Mouse (Mus musculus) lung, postnatal 0 days (tissue): ENCODE data around the gene Arl8a. TPM values are rescaled to one million over a fixed set of nuclear protein-coding genes. Genes with fewer than 3 reads are reported as not detected.
"Not testable (repeated sequence)": the region's sequence is repeated elsewhere in the genome, so short reads cannot be mapped to it uniquely, and the experiment has no call there.

Experiments used
- ATAC-seq: fragments of 200-750 bp; cut with Nextera tagmentation; 2 replicates; pipeline ENCODE4 v1.8.0; 2017; ENCODE audit warnings: moderate library complexity
- DNase-seq: peaks from one replicate; pipeline ENCODE4 v3.0.0-alpha.2; 2016; ENCODE audit warnings: low spot score
- H3K27ac ChIP-seq: fragments of 300-500 bp; sonication (generic); 2 replicates; pipeline ENCODE4 v1.5.1; 2014; ENCODE audit warnings: antibody characterized with exemption, mild to moderate bottlenecking, low read length, mixed read lengths
- H3K27me3 ChIP-seq: fragments of 300-500 bp; sonication (generic); replicated peaks from 2 replicates; pipeline ENCODE4 v1.6.1; 2014; ENCODE audit warnings: low read length, mixed read lengths; ENCODE audit not compliant: insufficient read depth
- H3K36me3 ChIP-seq: fragments of 300-500 bp; sonication (generic); 2 replicates; pipeline ENCODE4 v1.6.1; 2014; ENCODE audit warnings: low read length, mixed read lengths; ENCODE audit not compliant: insufficient read depth
- H3K4me1 ChIP-seq: fragments of 300-500 bp; sonication (generic); 2 replicates; pipeline ENCODE4 v1.6.1; 2014; ENCODE audit warnings: antibody characterized with exemption, low read depth, low read length, mixed read lengths; ENCODE audit not compliant: insufficient read depth
- H3K4me2 ChIP-seq: fragments of 300-500 bp; sonication (generic); replicated peaks from 2 replicates; pipeline ENCODE4 v1.6.1; 2014; ENCODE audit warnings: low read depth, mild to moderate bottlenecking, low read length, moderate library complexity, mixed read lengths
- H3K4me3 ChIP-seq: fragments of 300-500 bp; sonication (generic); 2 replicates; pipeline ENCODE4 v1.5.1; 2014; ENCODE audit warnings: low read depth, low read length
- H3K9ac ChIP-seq: fragments of 300-500 bp; sonication (generic); replicated peaks from 2 replicates; pipeline ENCODE4 v1.6.1; 2014; ENCODE audit warnings: low read depth, mild to moderate bottlenecking
- H3K9me3 ChIP-seq: fragments of 300-500 bp; sonication (generic); 2 replicates; pipeline ENCODE4 v1.6.1; 2016; ENCODE audit warnings: low read length, mixed read lengths
- CTCF ChIP-seq: IDR thresholded peaks from 2 replicates; pipeline ENCODE4 v1.5.1; 2016; ENCODE audit warnings: antibody characterized with exemption, mild to moderate bottlenecking
- EP300 ChIP-seq: IDR thresholded peaks from 2 replicates; pipeline ENCODE4 v1.6.1; 2016; ENCODE audit warnings: antibody characterized with exemption, mild to moderate bottlenecking, control low read depth
- WGBS: fragments of 180-500 bp; shearing (Covaris S2); extraction: QIAGEN DNeasy Blood & Tissue Kit; methylation state at CpG from one replicate; pipeline ENCODE4 v1.1.7; 2014; 5-methylcytosine and 5-hydroxymethylcytosine counted together
- polyA plus RNA-seq: library from polyadenylated mRNA; unstranded; fragments of >200 nt; fragmentation: Nextera tagmentation; extraction: Ambion mirVana; gene quantifications from 2 replicates; pipeline ENCODE4 v1.2.1, GENCODE M21; 2015

Arl8a gene
- polyA plus RNA-seq, 1 experiment from 2014 or later: 51.8 TPM

GRCm38 (mm10) chr1:135108611-135109010 lies 38.0 kb upstream of the Arl8a start:
- Histone ChIP-seq H3K36me3 (no peaks in the 10 kb centered on the region), H3K4me2 (no peak overlapping the region), H3K4me1 (no peaks in the 10 kb centered on the region), H3K27me3 (peaks cover 16% of the 10 kb centered on the region), H3K9ac (no peak overlapping the region), H3K27ac (no peak overlapping the region), H3K9me3 (no peaks in the 10 kb centered on the region), H3K4me3 (no peak overlapping the region)
- DNase-seq (no peak), ATAC-seq (0 out of 2 replicates have a peak, but pooled peaks have one; percentile 18)
- 40% methylated on average over 6 of the region's 6 CpGs for WGBS
- TF ChIP-seq CTCF (peak; percentile 77), EP300 (no peak)

DNA sequence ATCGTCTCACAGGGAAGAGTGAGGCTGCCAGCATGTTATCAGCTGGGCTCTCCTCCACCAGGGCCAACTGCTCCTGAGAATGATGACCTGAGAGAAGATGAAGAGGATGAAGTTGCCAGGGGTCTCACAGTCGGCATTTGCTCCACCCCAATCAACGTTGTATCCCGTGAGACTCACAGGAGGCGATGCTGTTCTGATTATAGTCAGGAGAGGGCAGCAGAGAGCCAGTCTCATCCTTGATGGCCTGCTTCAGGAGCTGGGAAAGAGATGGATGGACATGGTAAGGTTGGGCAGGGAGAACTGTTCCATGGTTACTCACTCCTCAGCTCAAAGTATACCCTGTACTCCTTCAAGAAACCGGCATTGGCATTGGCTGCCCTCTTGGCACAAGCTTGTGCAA lies 36.5 kb upstream of the Arl8a start:
- H3K27me3 ChIP-seq: peaks cover 1% of the 10 kb centered on the region
- peak; percentile 62 for DNase-seq
- H3K36me3 ChIP-seq: no peaks in the 10 kb centered on the region
- no peak for ATAC-seq
- no peak overlapping the region for H3K27ac ChIP-seq
- H3K4me3 ChIP-seq: no peak overlapping the region
- TF ChIP-seq CTCF (peak; percentile 96), EP300 (no peak)
- WGBS: 17% methylated on average over 6 of the region's 6 CpGs
- H3K4me2 ChIP-seq: no peak overlapping the region
- H3K9ac ChIP-seq: no peak overlapping the region
- no peaks in the 10 kb centered on the region for H3K4me1 ChIP-seq
- no peaks in the 10 kb centered on the region for H3K9me3 ChIP-seq

GRCm38 (mm10) chr1:135111271-135111670 lies 35.4 kb upstream of the Arl8a start:
- H3K36me3 ChIP-seq, H3K4me1 ChIP-seq, H3K9ac ChIP-seq, H3K9me3 ChIP-seq, ATAC-seq, H3K4me3 ChIP-seq, DNase-seq, H3K27me3 ChIP-seq, H3K4me2 ChIP-seq, H3K27ac ChIP-seq: not testable (repeated sequence)
- WGBS: 49% methylated on average over 4 of the region's 5 CpGs

DNA sequence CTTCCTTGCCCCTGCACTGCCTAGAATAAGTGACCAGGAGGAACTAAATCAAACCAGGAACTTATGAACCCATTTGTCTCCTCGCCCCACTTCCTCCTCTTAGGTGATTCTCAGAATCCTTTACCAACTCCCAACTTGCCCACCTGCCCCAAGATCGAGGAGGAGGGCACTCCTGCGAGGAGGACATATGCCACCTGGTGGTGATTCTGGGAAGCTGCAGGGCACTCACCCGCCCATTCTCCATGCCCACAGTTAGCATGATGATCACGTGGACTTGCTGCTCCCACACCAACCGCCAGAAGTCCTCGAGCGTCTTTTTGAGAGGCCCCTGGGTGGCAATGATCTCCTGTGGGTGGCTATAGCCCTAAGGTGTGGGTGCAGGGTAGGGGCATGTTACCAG lies 34.0 kb upstream of the Arl8a start:
- H3K4me3 ChIP-seq: no peak overlapping the region
- H3K9me3 ChIP-seq: no peaks in the 10 kb centered on the region
- H3K4me2 ChIP-seq: no peak overlapping the region
- no peaks in the 10 kb centered on the region for H3K27me3 ChIP-seq
- H3K36me3 ChIP-seq: no peaks in the 10 kb centered on the region
- DNase-seq (peak; percentile 72), ATAC-seq (peak; percentile 60; the same call in 1 of the 2 replicates)
- H3K27ac ChIP-seq: no peak overlapping the region
- no peak overlapping the region for H3K9ac ChIP-seq
- WGBS: 9% methylated on average over 8 of the region's 8 CpGs
- TF ChIP-seq CTCF (peak; percentile 95), EP300 (no peak)
- no peaks in the 10 kb centered on the region for H3K4me1 ChIP-seq

DNA sequence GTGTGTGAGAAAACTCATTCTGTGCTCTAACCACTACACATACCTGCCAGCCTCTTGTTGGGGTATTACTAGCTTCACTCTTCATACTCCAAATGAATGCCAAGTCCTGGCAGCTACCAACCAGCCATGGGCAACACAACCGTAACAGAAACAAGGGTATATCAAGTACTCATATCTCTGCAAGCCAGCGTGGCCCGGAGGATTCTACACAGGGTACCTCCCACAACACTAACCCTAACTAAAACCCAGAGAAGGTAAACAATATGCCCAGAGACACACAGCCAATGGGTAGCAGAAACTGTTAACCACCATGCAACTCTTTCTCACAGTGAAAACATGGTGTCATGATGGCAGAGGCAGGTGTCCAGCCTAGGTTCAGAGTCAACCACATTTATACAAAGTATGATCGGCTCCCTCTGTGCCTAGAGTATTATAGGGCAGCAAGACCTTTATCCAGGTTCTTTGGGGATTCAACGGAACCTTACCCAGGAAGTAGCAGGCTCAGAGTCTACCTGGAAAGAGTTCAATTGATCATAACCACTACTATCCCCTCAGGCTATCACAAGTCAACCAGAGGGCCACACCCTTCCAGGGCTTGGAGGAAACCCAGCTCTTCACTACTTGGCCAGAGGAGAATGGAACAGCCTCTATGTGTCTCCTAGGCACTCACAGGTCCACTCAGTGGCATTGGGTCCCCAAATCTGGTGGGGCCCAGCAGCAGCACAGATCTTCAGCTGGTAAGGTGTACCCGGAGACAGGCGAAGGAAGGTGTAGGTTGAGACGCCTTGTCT lies 21.9 kb upstream of the Arl8a start:
- DNase-seq (no peak), ATAC-seq (no peak)
- Histone ChIP-seq H3K36me3 (no peaks in the 10 kb centered on the region), H3K4me1 (no peaks in the 10 kb centered on the region), H3K27ac (no peak overlapping the region), H3K9ac (no peak overlapping the region), H3K4me2 (no peak overlapping the region), H3K27me3 (no peaks in the 10 kb centered on the region; the same call in 1 of the 2 replicates), H3K4me3 (no peak overlapping the region), H3K9me3 (no peaks in the 10 kb centered on the region)
- TF ChIP-seq EP300 (no peak), CTCF (no peak)
- 92% methylated on average over 8 of the region's 8 CpGs for WGBS

DNA sequence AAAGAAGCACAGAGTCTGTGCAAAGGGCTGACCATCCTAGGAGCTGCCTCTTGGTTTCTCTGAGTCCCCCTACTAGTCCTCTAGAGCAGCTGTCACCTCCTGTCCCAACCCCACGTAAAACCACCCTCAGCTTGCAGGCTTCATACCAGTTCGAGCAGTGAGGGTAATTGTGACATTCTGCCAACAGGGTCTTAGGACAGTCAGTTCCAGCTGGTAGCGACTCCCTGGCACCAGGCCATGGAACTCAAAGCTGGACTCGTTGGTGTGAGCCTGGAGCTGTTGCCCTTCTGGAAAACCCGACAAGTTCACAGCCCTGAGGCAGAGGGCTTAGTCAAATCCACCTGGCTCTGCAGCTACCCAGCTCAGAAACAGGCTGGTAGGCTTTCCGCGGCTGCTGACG lies 20.6 kb upstream of the Arl8a start:
- WGBS: 42% methylated on average over 8 of the region's 8 CpGs
- DNase-seq (peak; percentile 46), ATAC-seq (peak; percentile 60)
- no peak overlapping the region for H3K4me3 ChIP-seq
- H3K4me1 ChIP-seq: no peaks in the 10 kb centered on the region
- no peaks in the 10 kb centered on the region for H3K9me3 ChIP-seq
- no peaks in the 10 kb centered on the region; the same call in 1 of the 2 replicates for H3K27me3 ChIP-seq
- TF ChIP-seq CTCF (no peak), EP300 (no peak)
- no peak overlapping the region for H3K9ac ChIP-seq
- no peak overlapping the region for H3K27ac ChIP-seq
- H3K36me3 ChIP-seq: no peaks in the 10 kb centered on the region
- no peak overlapping the region for H3K4me2 ChIP-seq
